Mouse (Mus musculus) G1E (cell line): ENCODE results near the gene Marveld2. TPM values are rescaled to one million over a fixed set of nuclear protein-coding genes. Genes with fewer than 3 reads are reported as not detected.

Experiments used
- ATAC-seq: 2 replicates; pipeline ENCODE4 v1.8.0; 2016; ENCODE audit warnings: mild to moderate bottlenecking; ENCODE audit not compliant: insufficient number of reproducible peaks, poor library complexity, low FRiP score, severe bottlenecking; ENCODE audit errors: extremely low read depth
- DNase-seq: peaks from one replicate; pipeline ENCODE4 v3.0.0; 2012; ENCODE audit warnings: low spot score
- H3K27me3 ChIP-seq: 2 replicates; pipeline ENCODE4 v1.6.1; 2012; ENCODE audit warnings: mild to moderate bottlenecking, low read length, inconsistent platforms; ENCODE audit not compliant: insufficient read depth
- H3K36me3 ChIP-seq: replicated peaks from 2 replicates; pipeline ENCODE3; 2012; ENCODE audit warnings: mild to moderate bottlenecking, inconsistent platforms
- H3K4me1 ChIP-seq: 2 replicates; pipeline ENCODE4 v1.6.1; 2012; ENCODE audit warnings: low read depth, low read length, inconsistent platforms, mixed read lengths; ENCODE audit not compliant: insufficient read depth
- H3K4me3 ChIP-seq: 2 replicates; pipeline ENCODE4 v1.5.1; 2012; ENCODE audit warnings: low read depth, mild to moderate bottlenecking, inconsistent platforms, low read length, moderate library complexity, mixed read lengths
- H3K9me3 ChIP-seq: replicated peaks from 2 replicates; pipeline ENCODE4 v1.6.1; 2012; ENCODE audit warnings: inconsistent platforms
- CTCF ChIP-seq: IDR thresholded peaks from 2 replicates; pipeline ENCODE4 v1.5.1; 2012; ENCODE audit warnings: low read depth, low read length, inconsistent platforms, mixed read lengths
- GATA1 ChIP-seq: IDR thresholded peaks from 2 replicates; pipeline ENCODE4 v1.6.1; 2012; ENCODE audit warnings: borderline replicate concordance, low read length, inconsistent platforms, mixed read lengths
- GATA2 ChIP-seq: IDR thresholded peaks from 2 replicates; pipeline ENCODE4 v1.6.1; 2012; ENCODE audit warnings: low read depth, low read length, inconsistent platforms, borderline replicate concordance
- POLR2AphosphoS5 ChIP-seq: IDR thresholded peaks from 2 replicates; pipeline ENCODE4 v1.6.1; 2012; ENCODE audit warnings: low read depth, low read length, inconsistent platforms; ENCODE audit not compliant: insufficient replicate concordance
- TAL1 ChIP-seq: conservative IDR thresholded peaks from 2 replicates; pipeline ENCODE4 v1.6.1; 2012; ENCODE audit warnings: low read depth, low read length, inconsistent platforms, mixed read lengths
- polyA plus RNA-seq: library from polyadenylated mRNA; stranded (reverse); fragments of >175 nt; gene quantifications from 2 replicates; pipeline ENCODE4 v1.2.3, GENCODE M21; 2012
- total RNA-seq, 2 experiments: library from RNA; stranded (forward) in 1 of 2; stranded (reverse) in 1 of 2; fragments of 200-1000 nt in 1 of 2; fragments of >200 nt in 1 of 2; fragmentation: Nextera tagmentation in 1 of 2; gene quantifications; 2 replicates each; pipeline ENCODE4 v1.2.3; 2014 to 2017

Gene Marveld2
- total and polyA plus RNA-seq, 3 experiments = 0.40 to 1.9 (median 1.4) TPM

- TF ChIP-seq POLR2AphosphoS5 (no peak), CTCF (no peak), TAL1 (no peak), GATA2 (no peak)
- no peaks in the 10 kb centered on the region for H3K27me3 ChIP-seq
- ATAC-seq (no peak), DNase-seq (no peak)
- H3K9me3 ChIP-seq = no peaks in the 10 kb centered on the region
- no peak overlapping the region for H3K4me3 ChIP-seq
- 0 out of 2 replicates have a peak, but pooled peaks cover 3% of the 10 kb centered on the region for H3K4me1 ChIP-seq
- H3K36me3 ChIP-seq = peaks cover 8% of the 10 kb centered on the region
Measured at GRCm38 (mm10) chr13:100601034-100601433, 15.7 kb downstream of the Marveld2 start.

- TF ChIP-seq GATA1 (no peak), TAL1 (no peak), POLR2AphosphoS5 (no peak), CTCF (no peak), GATA2 (no peak)
- H3K9me3 ChIP-seq = no peaks in the 10 kb centered on the region
- no peaks in the 10 kb centered on the region for H3K27me3 ChIP-seq
- DNase-seq (no peak), ATAC-seq (no peak)
- H3K36me3 ChIP-seq = peaks cover 8% of the 10 kb centered on the region
- H3K4me3 ChIP-seq = no peak overlapping the region
- H3K4me1 ChIP-seq = 0 out of 2 replicates have a peak, but pooled peaks cover 3% of the 10 kb centered on the region
Measured at GRCm38 (mm10) chr13:100600317-100600716, 16.5 kb downstream of the Marveld2 start.

GRCm38 (mm10) chr13:100597284-100597683, 19.5 kb downstream of the Marveld2 start:
- TF ChIP-seq GATA1 (no peak), POLR2AphosphoS5 (no peak), TAL1 (no peak), GATA2 (no peak), CTCF (no peak)
- Histone ChIP-seq H3K27me3 (no peaks in the 10 kb centered on the region), H3K9me3 (no peaks in the 10 kb centered on the region), H3K4me3 (no peak overlapping the region), H3K4me1 (0 out of 2 replicates have a peak, but pooled peaks cover 3% of the 10 kb centered on the region), H3K36me3 (peaks cover 8% of the 10 kb centered on the region)
- DNase-seq = no peak
- no peak for ATAC-seq

GRCm38 (mm10) chr13:100595552-100595885, 21.3 kb downstream of the Marveld2 start:
- Histone ChIP-seq H3K27me3 (no peaks in the 10 kb centered on the region), H3K4me3 (no peak overlapping the region), H3K9me3 (no peaks in the 10 kb centered on the region), H3K4me1 (0 out of 2 replicates have a peak, but pooled peaks cover 3% of the 10 kb centered on the region), H3K36me3 (peaks cover 6% of the 10 kb centered on the region)
- no peak for ATAC-seq
- TF ChIP-seq GATA2 (no peak), TAL1 (no peak), POLR2AphosphoS5 (no peak), GATA1 (no peak), CTCF (no peak)
- no peak for DNase-seq

- no peaks in the 10 kb centered on the region for H3K27me3 ChIP-seq
- H3K4me1 ChIP-seq = 0 out of 2 replicates have a peak, but pooled peaks cover 3% of the 10 kb centered on the region
- DNase-seq = no peak
- no peak overlapping the region for H3K4me3 ChIP-seq
- TF ChIP-seq CTCF = no peak
- ATAC-seq = no peak
- peaks cover 3% of the 10 kb centered on the region for H3K36me3 ChIP-seq
- H3K9me3 ChIP-seq = no peaks in the 10 kb centered on the region
Measured at GRCm38 (mm10) chr13:100594838-100595551, 21.8 kb downstream of the Marveld2 start.

GRCm38 (mm10) chr13:100594041-100594792, 22.6 kb downstream of the Marveld2 start:
- DNase-seq (no peak), ATAC-seq (no peak)
- Histone ChIP-seq H3K9me3 (no peaks in the 10 kb centered on the region), H3K36me3 (peaks cover 3% of the 10 kb centered on the region), H3K27me3 (no peaks in the 10 kb centered on the region), H3K4me1 (0 out of 2 replicates have a peak, but pooled peaks cover 3% of the 10 kb centered on the region), H3K4me3 (no peak overlapping the region)
- no peak for TF ChIP-seq GATA1
- TF ChIP-seq TAL1 = no peak
- TF ChIP-seq CTCF = no peak
- no peak for TF ChIP-seq POLR2AphosphoS5
- no peak for TF ChIP-seq GATA2
